Mouse (Mus musculus): Measurements from ENCODE around the gene Spdye4a. TPM values are rescaled to one million over a fixed set of nuclear protein-coding genes. Genes with fewer than 3 reads are reported as not detected.

Gene Spdye4a
- total RNA-seq (2017), result not detected in 2 replicates

DNA sequence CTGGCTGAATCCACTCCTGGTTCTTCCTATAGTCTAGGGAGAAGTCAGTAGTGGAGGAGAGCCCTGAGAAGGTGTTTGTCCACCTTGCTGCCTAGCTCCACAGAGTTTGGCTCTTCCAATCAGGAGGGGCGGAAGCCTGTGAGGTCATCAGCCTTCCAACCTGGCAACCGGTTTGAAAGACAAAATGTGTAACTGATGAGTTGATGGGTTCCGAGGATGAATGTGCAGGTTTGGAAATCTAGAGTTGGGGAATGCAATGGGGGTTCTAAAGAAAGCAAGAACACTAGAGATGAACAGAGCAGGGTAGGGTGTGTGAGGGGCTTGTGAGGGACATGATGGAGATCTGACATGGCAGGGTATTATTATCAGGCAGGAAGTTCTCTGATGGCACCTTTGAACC, at the start of gene Spdye4a:
TSS of gene Spdye4a (minus strand) at position 101 of the 400 bp plus-strand sequence.
- no peak for ATAC-seq (replicated peaks in 1 of 2; ENCODE audit: insufficient read depth in 1 of 2, low FRiP score in 2 of 2, low TSS enrichment in 1 of 2, low read depth in 1 of 2, poor library complexity in 2 of 2, severe bottlenecking in 2 of 2)

DNA sequence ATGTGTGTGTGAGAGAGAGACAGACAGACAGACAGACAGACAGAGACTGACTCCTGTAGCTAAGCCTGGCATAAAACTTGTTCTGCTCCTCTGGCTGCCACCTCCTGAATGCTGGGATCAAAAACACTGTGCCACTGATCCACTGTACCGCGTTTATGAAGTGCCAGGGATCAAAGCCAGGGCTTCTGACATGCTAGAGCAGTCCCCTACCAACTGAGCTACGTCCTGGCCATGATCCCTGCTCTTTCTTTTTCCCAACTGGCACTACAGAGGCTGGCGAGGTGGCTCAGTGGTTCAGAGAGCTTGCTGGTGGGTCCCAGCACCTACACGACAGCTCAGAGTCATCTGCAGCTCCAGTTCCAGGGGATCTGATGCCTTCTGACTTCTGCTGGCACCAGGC, 49.1 kb upstream of the Spdye4a start:
- ATAC-seq (replicated peaks in 1 of 2; ENCODE audit: insufficient read depth in 1 of 2, low FRiP score in 2 of 2, low TSS enrichment in 1 of 2, low read depth in 1 of 2, poor library complexity in 2 of 2, severe bottlenecking in 2 of 2), result no peak

DNA sequence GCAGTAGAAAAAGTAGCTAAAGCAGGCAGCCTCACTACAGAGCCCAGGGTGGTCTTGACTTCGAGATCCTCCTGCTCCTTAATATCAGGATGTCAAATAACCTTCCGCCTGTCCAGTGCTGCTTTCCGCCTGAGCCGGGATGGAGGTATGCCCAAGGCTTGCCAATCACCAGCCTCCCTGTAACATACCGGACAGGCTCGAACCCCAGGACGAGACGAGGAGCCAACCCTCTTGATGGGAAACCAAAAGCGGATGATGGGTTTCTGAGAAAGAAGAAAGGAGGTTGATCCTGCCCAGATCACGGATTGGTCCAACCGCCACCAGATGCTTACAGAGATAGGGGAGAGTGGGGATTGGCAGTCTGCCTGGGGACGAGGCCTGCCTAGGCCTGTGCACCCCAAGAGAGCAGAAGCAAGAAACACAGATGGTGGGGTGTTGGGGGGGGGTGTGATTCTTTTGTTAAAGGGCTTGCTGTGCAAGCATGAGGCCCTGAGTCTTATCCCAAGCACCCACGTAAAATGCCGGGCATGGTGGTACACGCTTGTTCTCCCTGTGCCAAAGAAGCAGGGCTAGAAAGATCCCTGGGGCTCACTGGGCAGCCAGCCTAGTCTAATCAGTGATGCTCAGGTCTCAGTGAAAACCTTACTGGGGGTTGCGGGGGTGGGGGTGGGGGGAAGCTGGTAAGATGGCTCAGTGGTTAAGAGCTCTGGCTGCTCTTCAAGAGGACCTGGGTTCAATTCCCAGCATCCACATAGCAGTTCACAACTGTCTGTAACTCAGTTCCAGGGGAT, 46.0 kb upstream of the Spdye4a start:
- peak; percentile 62 to 77 for ATAC-seq (replicated peaks in 1 of 2; ENCODE audit: insufficient read depth in 1 of 2, low FRiP score in 2 of 2, low TSS enrichment in 1 of 2, low read depth in 1 of 2, poor library complexity in 2 of 2, severe bottlenecking in 2 of 2)

DNA sequence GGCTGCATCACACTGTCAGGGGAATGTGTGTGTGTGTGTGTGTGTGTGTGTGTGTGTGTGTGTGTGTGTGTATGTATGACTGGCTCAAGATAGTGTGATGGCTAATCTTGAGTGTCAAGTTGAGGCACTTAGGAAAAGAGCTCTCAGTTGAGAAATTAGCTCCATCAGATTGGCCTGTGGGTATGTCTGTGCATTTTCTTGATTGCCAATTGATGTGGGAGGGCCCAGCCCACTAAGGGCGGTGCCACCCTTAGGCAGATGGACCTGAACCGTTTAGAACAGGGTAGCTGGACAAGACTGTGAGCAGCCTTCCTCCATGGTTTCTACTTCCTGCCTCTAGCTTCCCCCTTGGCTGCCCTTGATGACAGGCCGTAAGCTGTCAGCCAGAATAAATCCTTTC, 45.4 kb upstream of the Spdye4a start:
- peak; percentile 1 to 23; a peak in 1 of 4 replicates for ATAC-seq (replicated peaks in 1 of 2; ENCODE audit: insufficient read depth in 1 of 2, low FRiP score in 2 of 2, low TSS enrichment in 1 of 2, low read depth in 1 of 2, poor library complexity in 2 of 2, severe bottlenecking in 2 of 2)

DNA sequence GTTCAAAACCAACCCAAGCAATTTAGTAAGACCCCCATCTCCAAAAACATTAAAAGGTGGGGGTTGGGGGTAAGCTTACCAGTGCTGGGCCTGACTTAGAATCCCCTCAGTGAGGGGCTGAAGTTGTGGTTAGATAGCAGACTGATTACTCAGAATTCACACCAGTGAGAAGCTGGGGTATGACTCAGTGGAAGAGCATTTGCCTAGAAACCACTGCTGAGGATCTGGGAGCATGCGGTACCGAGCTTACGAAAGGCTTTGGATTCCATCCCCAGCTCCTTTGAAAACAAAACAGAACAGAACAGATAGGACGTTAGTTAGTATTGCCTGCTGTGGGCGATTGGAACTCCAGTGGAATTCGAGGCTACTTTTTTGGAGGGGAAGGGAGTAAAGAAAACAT, 45.0 kb upstream of the Spdye4a start:
- ATAC-seq (replicated peaks in 1 of 2; ENCODE audit: insufficient read depth in 1 of 2, low FRiP score in 2 of 2, low TSS enrichment in 1 of 2, low read depth in 1 of 2, poor library complexity in 2 of 2, severe bottlenecking in 2 of 2), result no peak

DNA sequence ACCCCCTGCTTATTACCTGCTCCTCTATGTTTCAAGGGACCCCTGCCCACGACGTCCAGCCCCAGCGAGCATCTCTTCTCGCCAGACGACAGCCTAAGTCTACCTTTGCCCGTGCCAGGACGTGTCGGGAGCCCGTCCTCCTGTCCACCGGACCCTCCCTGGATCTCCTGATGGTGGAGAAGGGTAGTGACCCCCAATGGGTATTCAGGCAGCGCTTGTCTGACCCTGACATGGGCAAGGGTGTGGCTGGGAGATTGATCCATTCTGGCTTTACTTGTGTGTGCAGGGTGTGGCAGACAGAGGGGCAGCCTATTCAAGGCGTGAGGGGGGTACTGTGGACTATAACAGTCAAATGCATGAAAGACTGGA, 43.4 kb upstream of the Spdye4a start:
- no peak for ATAC-seq (replicated peaks in 1 of 2; ENCODE audit: insufficient read depth in 1 of 2, low FRiP score in 2 of 2, low TSS enrichment in 1 of 2, low read depth in 1 of 2, poor library complexity in 2 of 2, severe bottlenecking in 2 of 2)

DNA sequence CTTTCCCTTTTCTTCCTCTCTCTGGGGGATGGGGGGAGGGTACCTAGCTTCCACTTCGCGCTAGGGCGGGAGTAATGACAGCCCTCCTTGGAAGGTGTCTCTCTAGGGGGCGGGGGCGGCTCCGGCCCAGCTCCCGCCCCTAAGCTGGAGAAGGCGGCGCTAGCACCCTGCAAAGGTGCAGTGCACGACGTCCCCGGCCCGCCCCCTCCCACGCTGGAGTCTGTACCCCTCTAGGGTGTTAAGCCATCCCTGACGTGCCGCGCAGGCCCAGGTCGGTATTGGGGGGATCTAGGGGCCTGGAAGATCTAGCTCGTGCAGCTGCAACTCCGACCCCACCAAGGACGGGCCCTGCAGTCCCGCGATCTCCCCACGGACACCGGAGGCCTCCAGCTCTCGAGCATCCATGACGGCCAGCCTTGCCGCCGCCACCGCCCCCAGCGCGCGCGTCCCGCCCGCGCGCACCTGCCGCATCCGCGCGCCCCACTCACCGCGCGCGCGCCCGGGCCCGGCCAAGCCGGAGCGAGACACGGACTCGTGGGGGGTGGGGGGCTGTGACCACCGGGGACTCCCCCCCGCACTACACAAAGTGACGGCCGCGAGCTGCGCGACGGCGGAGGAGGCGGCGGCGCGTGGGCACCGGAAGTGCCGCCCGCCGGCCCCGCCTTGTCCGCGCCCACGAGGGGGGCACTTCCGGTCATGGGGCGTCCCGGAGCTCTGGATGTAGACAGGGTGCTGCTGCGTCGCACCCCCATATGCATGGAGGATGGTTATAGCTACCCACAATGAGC, 42.9 kb upstream of the Spdye4a start, which contains the start of gene Zfp316:
TSS of gene Zfp316 (minus strand) at position 660 of the 788 bp plus-strand sequence.
- ATAC-seq (replicated peaks in 1 of 2; ENCODE audit: insufficient read depth in 1 of 2, low FRiP score in 2 of 2, low TSS enrichment in 1 of 2, low read depth in 1 of 2, poor library complexity in 2 of 2, severe bottlenecking in 2 of 2), result peak; percentile 36 to 39; a peak in 3 of 4 replicates

DNA sequence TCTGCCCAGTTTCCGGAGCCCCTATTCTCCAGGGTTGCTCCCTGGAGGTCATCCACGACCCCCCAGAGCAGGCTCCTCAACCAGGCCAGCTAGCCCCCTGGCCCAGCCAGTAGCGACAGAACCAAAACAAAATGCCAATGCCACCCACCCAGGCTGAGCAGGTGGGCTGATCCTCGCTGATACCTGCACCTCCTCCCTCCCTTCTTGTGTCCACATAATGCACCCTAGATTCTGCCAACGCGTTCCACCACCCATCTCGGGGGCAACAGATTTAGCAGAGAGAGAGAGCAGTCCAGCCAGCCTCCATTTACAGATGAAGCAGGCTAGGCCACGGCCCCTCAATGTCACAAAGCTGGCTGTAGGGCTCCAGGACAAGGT, 42.3 kb upstream of the Spdye4a start:
- no peak for ATAC-seq (replicated peaks in 1 of 2; ENCODE audit: insufficient read depth in 1 of 2, low FRiP score in 2 of 2, low TSS enrichment in 1 of 2, low read depth in 1 of 2, poor library complexity in 2 of 2, severe bottlenecking in 2 of 2)

DNA sequence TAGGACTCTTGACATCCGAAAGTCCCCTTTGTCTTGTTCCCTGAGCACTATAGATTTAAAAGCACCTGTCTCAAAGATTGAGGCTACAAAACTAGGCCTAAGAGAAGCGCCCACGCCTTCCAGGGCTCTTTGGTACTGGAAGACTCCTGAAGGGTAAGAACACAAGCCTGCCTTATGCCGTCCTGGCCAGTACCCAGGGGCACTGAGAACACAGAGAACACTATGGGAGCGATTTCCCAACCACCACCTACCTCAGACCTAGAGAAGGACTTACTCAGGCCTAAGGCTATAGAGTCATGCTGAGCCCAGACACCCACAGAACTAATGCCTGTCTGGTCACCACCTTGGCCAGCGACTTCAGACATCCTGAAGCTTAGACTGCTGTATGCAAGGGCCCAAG, 40.1 kb upstream of the Spdye4a start:
- ATAC-seq (replicated peaks in 1 of 2; ENCODE audit: insufficient read depth in 1 of 2, low FRiP score in 2 of 2, low TSS enrichment in 1 of 2, low read depth in 1 of 2, poor library complexity in 2 of 2, severe bottlenecking in 2 of 2), result no peak

DNA sequence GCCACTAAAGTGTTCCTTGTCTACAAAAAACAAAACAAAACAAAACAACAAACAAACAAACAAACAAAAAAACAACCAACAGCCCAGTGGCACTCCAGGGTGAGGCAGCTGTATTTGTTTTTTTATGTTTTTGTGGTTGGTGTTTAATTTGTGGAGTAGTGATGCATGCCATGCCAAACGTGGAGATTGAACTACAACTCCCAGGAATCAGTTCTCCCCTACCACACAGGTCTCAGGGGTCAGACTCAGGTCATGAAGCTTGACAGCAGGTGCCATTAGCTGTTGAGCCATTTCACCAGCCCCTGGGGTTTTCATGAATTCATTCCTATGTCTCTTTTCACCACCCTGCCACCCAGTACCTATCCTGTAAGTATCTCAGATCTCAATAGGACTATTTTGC, 38.7 kb upstream of the Spdye4a start:
- no peak for ATAC-seq (replicated peaks in 1 of 2; ENCODE audit: insufficient read depth in 1 of 2, low FRiP score in 2 of 2, low TSS enrichment in 1 of 2, low read depth in 1 of 2, poor library complexity in 2 of 2, severe bottlenecking in 2 of 2)

DNA sequence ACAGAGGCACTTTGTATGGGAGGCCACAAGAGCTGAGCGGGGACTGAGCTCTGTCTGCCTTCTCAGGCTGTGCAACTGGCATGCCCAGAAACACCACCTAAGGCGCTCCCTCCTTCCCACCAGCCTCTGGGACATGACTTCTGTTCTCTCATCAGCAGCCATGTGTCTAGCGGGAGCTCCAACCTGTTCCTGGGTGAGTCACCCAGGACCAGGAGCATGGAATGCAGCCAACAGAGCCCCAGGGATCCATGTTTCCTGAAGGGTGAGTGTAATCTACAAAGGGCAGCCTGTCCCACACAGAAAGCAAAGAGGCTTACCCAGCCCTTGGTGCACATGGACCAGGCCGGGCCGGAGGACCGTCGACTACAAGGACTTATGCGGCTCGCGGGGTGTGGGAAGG, 38.0 kb upstream of the Spdye4a start:
- no peak for ATAC-seq (replicated peaks in 1 of 2; ENCODE audit: insufficient read depth in 1 of 2, low FRiP score in 2 of 2, low TSS enrichment in 1 of 2, low read depth in 1 of 2, poor library complexity in 2 of 2, severe bottlenecking in 2 of 2)

DNA sequence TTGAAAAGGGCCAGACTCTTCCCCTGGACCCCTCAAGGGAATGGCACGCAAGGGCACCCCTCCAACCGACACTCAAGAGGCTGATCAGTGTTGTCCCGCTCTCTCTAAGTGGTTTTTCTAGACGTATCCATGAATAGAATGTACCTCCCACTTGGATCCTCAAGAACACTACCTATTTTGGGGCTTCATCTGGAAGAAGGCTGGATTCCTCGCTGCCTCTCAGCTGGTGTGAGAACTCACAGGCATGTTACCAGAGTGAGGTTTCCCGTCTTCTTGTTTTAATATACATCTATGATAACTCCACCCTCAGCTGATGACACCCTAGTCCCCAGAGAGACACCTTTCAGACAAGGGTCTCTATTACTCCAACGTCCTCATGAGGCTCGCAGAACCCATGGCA, 34.9 kb upstream of the Spdye4a start:
- ATAC-seq (replicated peaks in 1 of 2; ENCODE audit: insufficient read depth in 1 of 2, low FRiP score in 2 of 2, low TSS enrichment in 1 of 2, low read depth in 1 of 2, poor library complexity in 2 of 2, severe bottlenecking in 2 of 2), result no peak

DNA sequence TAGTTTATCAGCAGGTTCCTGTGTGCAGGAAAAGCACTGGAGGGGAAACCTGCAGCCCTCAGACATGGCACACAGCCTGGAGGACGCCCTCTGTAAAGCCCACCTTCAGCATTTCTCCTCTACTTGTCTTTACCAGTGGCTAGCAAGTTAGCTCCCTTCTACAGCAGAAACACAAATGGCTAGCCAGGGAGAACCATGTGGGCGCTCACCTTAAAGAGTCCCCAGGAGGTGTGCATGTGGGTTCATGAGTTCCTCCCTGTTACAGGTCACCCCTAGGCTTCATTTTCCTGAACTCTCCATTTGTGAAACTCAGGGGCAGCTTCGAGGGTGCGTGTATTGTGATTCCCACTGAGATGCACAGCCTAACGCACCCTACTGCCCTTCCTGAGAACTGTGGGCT, 29.1 kb upstream of the Spdye4a start:
- no peak for ATAC-seq (replicated peaks in 1 of 2; ENCODE audit: insufficient read depth in 1 of 2, low FRiP score in 2 of 2, low TSS enrichment in 1 of 2, low read depth in 1 of 2, poor library complexity in 2 of 2, severe bottlenecking in 2 of 2)

DNA sequence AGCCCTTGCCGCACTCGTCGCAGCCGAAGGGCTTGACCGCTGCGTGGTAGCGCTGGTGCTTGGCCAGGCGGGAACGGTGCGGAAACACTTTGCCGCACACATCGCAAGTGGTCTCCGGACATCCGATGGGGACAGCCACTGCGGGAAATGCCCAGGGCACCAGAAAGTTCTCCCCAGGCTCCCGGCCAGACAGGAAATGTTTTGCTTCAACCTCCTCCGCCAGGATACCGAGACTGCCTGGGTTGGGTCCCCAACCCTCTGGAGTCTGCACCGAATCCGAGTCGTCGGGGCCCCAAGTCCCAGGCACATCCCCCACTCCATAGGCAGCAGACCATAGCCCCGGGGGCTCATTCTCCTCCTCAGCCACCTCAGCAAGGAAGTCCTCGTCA, 28.4 kb upstream of the Spdye4a start:
- no peak for ATAC-seq (replicated peaks in 1 of 2; ENCODE audit: insufficient read depth in 1 of 2, low FRiP score in 2 of 2, low TSS enrichment in 1 of 2, low read depth in 1 of 2, poor library complexity in 2 of 2, severe bottlenecking in 2 of 2)

DNA sequence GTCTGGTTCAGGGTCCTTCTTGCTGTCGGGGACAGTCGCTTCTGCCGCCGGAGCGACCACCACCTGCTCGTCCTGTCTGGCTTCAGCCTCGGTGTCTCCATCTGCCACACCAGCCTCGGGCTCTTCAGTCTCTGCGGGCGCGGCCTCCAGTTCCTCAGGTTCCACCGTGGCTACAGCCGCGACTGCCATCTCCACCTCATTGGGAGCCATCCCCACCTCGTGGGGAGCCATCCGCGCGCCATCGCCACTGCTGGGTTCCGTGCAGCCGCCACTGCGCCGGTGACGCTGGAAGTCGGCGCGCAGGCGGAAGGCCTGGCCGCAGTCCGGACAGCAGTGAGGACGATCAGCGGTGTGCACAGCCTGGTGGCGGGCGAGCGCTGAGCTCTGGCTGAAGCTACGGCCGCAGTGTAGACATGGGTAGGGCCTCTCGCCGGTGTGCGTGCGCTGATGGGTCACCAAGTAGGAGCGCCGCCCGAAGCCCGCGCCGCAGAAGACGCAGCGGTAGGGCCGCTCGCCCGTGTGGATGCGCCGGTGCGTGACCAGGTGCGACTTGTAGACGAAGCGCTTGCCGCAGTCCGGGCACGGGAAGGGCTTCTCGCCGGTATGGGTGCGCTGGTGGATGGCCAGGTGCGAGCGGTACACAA, 27.9 kb upstream of the Spdye4a start:
- ATAC-seq (replicated peaks in 1 of 2; ENCODE audit: insufficient read depth in 1 of 2, low FRiP score in 2 of 2, low TSS enrichment in 1 of 2, low read depth in 1 of 2, poor library complexity in 2 of 2, severe bottlenecking in 2 of 2), result no peak; a peak in 1 of 4 replicates

DNA sequence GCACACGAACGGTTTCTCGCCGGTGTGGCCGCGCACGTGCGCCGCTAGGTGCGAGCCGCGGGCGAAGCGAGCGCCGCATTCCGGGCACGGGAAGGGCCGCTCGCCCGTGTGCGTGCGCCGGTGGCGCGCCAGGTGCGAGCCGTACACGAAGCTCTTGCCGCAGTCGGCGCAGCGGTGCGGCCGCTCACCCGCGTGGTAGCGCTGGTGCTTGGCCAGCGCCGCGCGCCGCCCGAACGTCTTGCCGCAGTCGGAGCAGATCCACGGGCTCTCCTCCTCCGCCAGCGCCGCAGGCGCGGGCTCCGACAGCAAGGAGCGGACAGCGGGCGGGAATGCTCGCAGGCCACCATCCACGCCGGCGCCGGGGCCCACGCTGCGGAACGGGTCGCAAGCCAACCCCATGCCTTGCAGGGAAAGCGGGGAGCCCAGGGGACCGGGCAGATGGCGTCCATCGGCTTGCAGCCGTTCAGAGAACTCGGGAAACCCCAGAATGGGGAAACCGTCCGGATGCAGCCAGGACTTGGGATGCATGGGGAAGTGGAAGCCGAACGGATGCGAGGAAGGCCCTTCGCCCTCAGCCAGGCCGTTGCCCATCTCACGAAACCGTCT, 27.3 kb upstream of the Spdye4a start:
- no peak for ATAC-seq (replicated peaks in 1 of 2; ENCODE audit: insufficient read depth in 1 of 2, low FRiP score in 2 of 2, low TSS enrichment in 1 of 2, low read depth in 1 of 2, poor library complexity in 2 of 2, severe bottlenecking in 2 of 2)

DNA sequence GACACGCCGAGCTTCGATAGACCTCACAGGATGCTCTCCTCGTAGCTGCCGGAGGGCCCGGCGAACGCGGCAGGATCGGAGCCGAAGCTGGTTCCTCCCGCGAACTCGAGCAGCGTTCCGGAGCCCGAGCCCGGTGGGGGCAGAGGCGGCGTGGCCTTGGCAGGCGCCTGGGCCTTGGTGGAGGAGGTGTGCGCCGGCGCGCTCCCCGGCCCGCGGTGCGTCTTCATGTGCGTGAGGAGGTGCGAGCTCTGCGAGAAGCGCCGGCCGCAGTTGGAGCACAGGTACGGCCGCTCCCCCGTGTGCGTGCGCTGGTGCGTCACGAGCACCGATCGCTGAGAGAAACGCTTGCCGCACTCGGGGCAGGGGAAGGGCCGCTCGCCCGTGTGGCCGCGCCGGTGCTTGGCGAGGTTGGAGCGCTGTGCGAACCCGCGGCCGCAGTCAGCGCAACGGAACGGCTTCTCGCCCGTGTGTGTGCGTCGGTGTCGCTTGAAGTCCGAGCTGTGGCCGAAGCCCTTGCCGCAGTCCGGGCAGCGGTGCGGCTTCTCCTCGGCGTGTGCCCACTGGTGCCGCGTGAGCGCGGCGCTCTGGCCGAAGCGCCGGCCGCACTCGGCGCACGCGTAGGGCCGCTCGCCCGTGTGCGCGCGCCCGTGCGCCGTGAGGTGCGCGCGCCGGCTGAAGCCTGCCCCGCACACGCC, 26.6 kb upstream of the Spdye4a start:
- ATAC-seq (replicated peaks in 1 of 2; ENCODE audit: insufficient read depth in 1 of 2, low FRiP score in 2 of 2, low TSS enrichment in 1 of 2, low read depth in 1 of 2, poor library complexity in 2 of 2, severe bottlenecking in 2 of 2), result no peak
